Mouse (Mus musculus): ENCODE measurements around the gene Cnmd. TPM values are rescaled to one million over a fixed set of nuclear protein-coding genes. Genes with fewer than 3 reads are reported as not detected.

Gene Cnmd
- total and polyA plus RNA-seq, 2 experiments = 5.9 to 35.8 TPM

DNA sequence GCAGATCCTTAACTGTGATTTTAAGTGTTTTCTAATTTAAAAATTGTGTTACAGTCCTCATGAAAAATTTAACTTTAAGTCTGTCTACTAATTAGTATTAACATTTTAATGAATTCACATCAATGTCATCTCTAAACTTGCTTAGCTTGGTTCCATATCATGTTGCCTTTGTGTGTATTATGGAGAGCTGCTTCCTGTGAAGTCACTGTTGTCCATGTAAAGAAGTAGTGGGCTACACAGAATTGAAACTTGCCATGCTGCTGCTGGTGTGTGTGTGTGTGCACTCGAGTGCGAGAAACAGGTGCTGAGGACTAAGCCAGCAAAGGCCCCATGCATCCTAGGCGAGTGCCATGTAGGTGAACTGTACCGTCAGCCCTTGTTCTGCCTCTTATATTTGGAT is 54.6 kb downstream of the Cnmd start:
- Histone ChIP-seq H3K27me3 (ENCODE audit: control insufficient read depth, insufficient read depth, low read length) (no peaks in the 10 kb centered on the region), H3K36me3 (ENCODE audit: control insufficient read depth, insufficient read depth, low read length) (peaks cover 45% of the 10 kb centered on the region), H3K4me3 (ENCODE audit: insufficient read depth, low read depth, low read length) (no peak overlapping the region), H3K79me2 (ENCODE audit: control insufficient read depth, insufficient read depth, low read length) (peaks cover 2% of the 10 kb centered on the region; the same call in 1 of the 2 replicates), H3K27ac (replicated peaks; ENCODE audit: insufficient read depth, low read depth, low read length) (no peak overlapping the region), H3K4me1 (ENCODE audit: control insufficient read depth, insufficient read depth, low read length) (no peaks in the 10 kb centered on the region), H3K9ac (ENCODE audit: low read depth, low read length) (no peak overlapping the region)
- WGBS = 95% methylated on average over 4 of the region's 4 CpGs
- DNase-seq (ENCODE audit: extremely low read depth, low read depth, low spot score) = no peak
- TF ChIP-seq CTCF (IDR thresholded peaks at IDR 0.05; ENCODE audit: low read depth, low read length) = no peak
- TF ChIP-seq POLR2A (IDR thresholded peaks at IDR 0.05; ENCODE audit: extremely low read depth, insufficient read depth, low read length) = no peak

DNA sequence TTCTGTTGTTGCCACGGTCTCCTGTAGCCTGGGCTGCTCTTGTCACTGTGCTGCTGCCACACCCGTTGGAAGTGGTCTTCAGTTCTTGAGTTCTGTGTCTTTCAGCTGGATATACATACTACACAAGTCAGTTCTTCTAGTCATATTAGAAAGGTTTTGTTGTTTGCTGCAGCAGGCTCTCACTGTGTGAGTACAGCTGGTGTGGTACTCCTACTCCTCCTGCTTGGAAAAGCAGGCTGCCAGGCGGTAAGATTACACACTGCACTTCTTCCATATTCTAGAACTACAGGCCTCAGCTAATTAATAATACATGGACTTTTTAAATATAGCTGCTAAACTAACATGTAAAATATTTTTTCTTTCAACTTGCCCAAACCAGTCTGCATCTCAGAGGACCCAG is 55.1 kb downstream of the Cnmd start:
- Histone ChIP-seq H3K9ac (ENCODE audit: low read depth, low read length) (no peak overlapping the region), H3K4me3 (ENCODE audit: insufficient read depth, low read depth, low read length) (no peak overlapping the region), H3K27me3 (ENCODE audit: control insufficient read depth, insufficient read depth, low read length) (no peaks in the 10 kb centered on the region), H3K79me2 (ENCODE audit: control insufficient read depth, insufficient read depth, low read length) (peaks cover 2% of the 10 kb centered on the region; the same call in 1 of the 2 replicates), H3K36me3 (ENCODE audit: control insufficient read depth, insufficient read depth, low read length) (peaks cover 45% of the 10 kb centered on the region), H3K27ac (replicated peaks; ENCODE audit: insufficient read depth, low read depth, low read length) (no peak overlapping the region), H3K4me1 (ENCODE audit: control insufficient read depth, insufficient read depth, low read length) (no peaks in the 10 kb centered on the region)
- 92% methylated on average over 3 of the region's 3 CpGs for WGBS
- DNase-seq (ENCODE audit: extremely low read depth, low read depth, low spot score) = no peak
- TF ChIP-seq POLR2A (IDR thresholded peaks at IDR 0.05; ENCODE audit: extremely low read depth, insufficient read depth, low read length) = no peak
- no peak for TF ChIP-seq CTCF (IDR thresholded peaks at IDR 0.05; ENCODE audit: low read depth, low read length)

DNA sequence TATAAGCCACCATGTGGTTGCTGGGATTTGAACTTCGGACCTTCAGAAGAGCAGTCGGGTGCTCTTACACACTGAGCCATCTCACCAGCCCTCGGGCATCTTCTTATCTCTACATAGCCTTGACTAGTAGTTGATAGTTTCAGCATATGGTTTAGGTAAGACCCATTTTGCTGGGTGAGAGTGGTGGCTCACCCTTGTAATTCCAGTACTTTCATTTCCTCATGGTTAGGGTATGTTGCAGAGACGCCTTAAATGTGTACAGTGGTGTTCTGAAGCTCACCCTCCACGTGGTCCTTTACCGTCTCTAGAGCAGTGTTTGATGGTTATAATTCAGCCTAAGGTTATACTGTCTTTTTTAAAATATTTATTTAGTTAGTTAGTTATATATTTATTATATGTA is 55.6 kb downstream of the Cnmd start:
- 87% methylated on average over 6 of the region's 6 CpGs for WGBS
- Histone ChIP-seq H3K36me3 (ENCODE audit: control insufficient read depth, insufficient read depth, low read length) (peaks cover 44% of the 10 kb centered on the region), H3K27ac (replicated peaks; ENCODE audit: insufficient read depth, low read depth, low read length) (no peak overlapping the region)

GRCm38 (mm10) chr14:79605881-79606280 is 56.1 kb downstream of the Cnmd start:
- DNase-seq (ENCODE audit: extremely low read depth, low read depth, low spot score) = no peak
- 80% methylated on average over 2 of the region's 2 CpGs for WGBS
- TF ChIP-seq POLR2A (IDR thresholded peaks at IDR 0.05; ENCODE audit: extremely low read depth, insufficient read depth, low read length) (no peak), CTCF (IDR thresholded peaks at IDR 0.05; ENCODE audit: low read depth, low read length) (no peak)
- no peak overlapping the region for H3K27ac ChIP-seq (replicated peaks; ENCODE audit: insufficient read depth, low read depth, low read length)
- H3K27me3 ChIP-seq (ENCODE audit: control insufficient read depth, insufficient read depth, low read length) = no peaks in the 10 kb centered on the region
- H3K9ac ChIP-seq (ENCODE audit: low read depth, low read length) = no peak overlapping the region
- H3K4me1 ChIP-seq (ENCODE audit: control insufficient read depth, insufficient read depth, low read length) = peaks cover 3% of the 10 kb centered on the region; the same call in 1 of the 2 replicates
- peaks cover 2% of the 10 kb centered on the region; the same call in 1 of the 2 replicates for H3K79me2 ChIP-seq (ENCODE audit: control insufficient read depth, insufficient read depth, low read length)
- H3K4me3 ChIP-seq (ENCODE audit: insufficient read depth, low read depth, low read length) = no peak overlapping the region
- H3K36me3 ChIP-seq (ENCODE audit: control insufficient read depth, insufficient read depth, low read length) = peaks cover 40% of the 10 kb centered on the region

More for the DNA sequence above, 55.6 kb downstream of the Cnmd start:
- Histone ChIP-seq H3K27me3 (ENCODE audit: control insufficient read depth, insufficient read depth, low read length) (no peaks in the 10 kb centered on the region), H3K4me3 (ENCODE audit: insufficient read depth, low read depth, low read length) (no peak overlapping the region), H3K9ac (ENCODE audit: low read depth, low read length) (no peak overlapping the region), H3K79me2 (ENCODE audit: control insufficient read depth, insufficient read depth, low read length) (peaks cover 2% of the 10 kb centered on the region; the same call in 1 of the 2 replicates), H3K4me1 (ENCODE audit: control insufficient read depth, insufficient read depth, low read length) (no peaks in the 10 kb centered on the region)
- TF ChIP-seq CTCF (IDR thresholded peaks at IDR 0.05; ENCODE audit: low read depth, low read length) (no peak), POLR2A (IDR thresholded peaks at IDR 0.05; ENCODE audit: extremely low read depth, insufficient read depth, low read length) (no peak)
- DNase-seq (ENCODE audit: extremely low read depth, low read depth, low spot score) = no peak

- TF ChIP-seq POLR2A (IDR thresholded peaks at IDR 0.05; ENCODE audit: extremely low read depth, insufficient read depth, low read length) (no peak), CTCF (IDR thresholded peaks at IDR 0.05; ENCODE audit: low read depth, low read length) (no peak)
- DNase-seq (ENCODE audit: extremely low read depth, low read depth, low spot score) = no peak
- Histone ChIP-seq H3K36me3 (ENCODE audit: control insufficient read depth, insufficient read depth, low read length) (peaks cover 21% of the 10 kb centered on the region), H3K79me2 (ENCODE audit: control insufficient read depth, insufficient read depth, low read length) (peaks cover 3% of the 10 kb centered on the region; the same call in 1 of the 2 replicates), H3K4me1 (ENCODE audit: control insufficient read depth, insufficient read depth, low read length) (peaks cover 7% of the 10 kb centered on the region), H3K9ac (ENCODE audit: low read depth, low read length) (no peak overlapping the region), H3K4me3 (ENCODE audit: insufficient read depth, low read depth, low read length) (no peak overlapping the region), H3K27me3 (ENCODE audit: control insufficient read depth, insufficient read depth, low read length) (no peaks in the 10 kb centered on the region), H3K27ac (replicated peaks; ENCODE audit: insufficient read depth, low read depth, low read length) (no peak overlapping the region)
- 56% methylated on average over 4 of the region's 4 CpGs for WGBS
These were observed 65.4 kb downstream of the Cnmd start for GRCm38 (mm10) chr14:79596602-79597001.

- Histone ChIP-seq H3K27me3 (ENCODE audit: control insufficient read depth, insufficient read depth, low read length) (no peaks in the 10 kb centered on the region), H3K9ac (ENCODE audit: low read depth, low read length) (no peak overlapping the region), H3K27ac (replicated peaks; ENCODE audit: insufficient read depth, low read depth, low read length) (no peak overlapping the region), H3K79me2 (ENCODE audit: control insufficient read depth, insufficient read depth, low read length) (peaks cover 10% of the 10 kb centered on the region; the same call in 1 of the 2 replicates), H3K4me3 (ENCODE audit: insufficient read depth, low read depth, low read length) (no peak overlapping the region), H3K4me1 (ENCODE audit: control insufficient read depth, insufficient read depth, low read length) (no peaks in the 10 kb centered on the region), H3K36me3 (ENCODE audit: control insufficient read depth, insufficient read depth, low read length) (peaks cover 19% of the 10 kb centered on the region)
- DNase-seq (ENCODE audit: extremely low read depth, low read depth, low spot score) = no peak
- TF ChIP-seq POLR2A (IDR thresholded peaks at IDR 0.05; ENCODE audit: extremely low read depth, insufficient read depth, low read length) (no peak), CTCF (IDR thresholded peaks at IDR 0.05; ENCODE audit: low read depth, low read length) (no peak)
- WGBS = 86% methylated on average over 5 of the region's 5 CpGs
These were observed 67.9 kb downstream of the Cnmd start for GRCm38 (mm10) chr14:79594069-79594468.

All from liver, adult 2 months (tissue).